Mouse (Mus musculus): ENCODE results near the gene Slc7a11.

GRCm38 (mm10) chr3:50220454-50220853 lies 223.0 kb downstream of the Slc7a11 start:
- no peak for TF ChIP-seq POLR2A (IDR thresholded peaks at IDR 0.05; ENCODE audit: control insufficient read depth, low read depth, low read length)
- TF ChIP-seq CTCF (IDR thresholded peaks at IDR 0.05; ENCODE audit: control insufficient read depth, insufficient read depth, insufficient replicate concordance, low read depth, low read length) = no peak

All from testis, adult 2 months (tissue).